Mouse (Mus musculus) midbrain, embryonic 16.5 days (tissue): ENCODE results near the gene Dars2. TPM values are rescaled to one million over a fixed set of nuclear protein-coding genes. Genes with fewer than 3 reads are reported as not detected.

Source experiments
- ATAC-seq: fragments of 200-750 bp; cut with Nextera tagmentation; 2 replicates; pipeline ENCODE4 v1.8.0; 2017; ENCODE audit warnings: moderate TSS enrichment
- H3K27ac ChIP-seq: fragments of 300-500 bp; sonication (generic); 2 replicates; pipeline ENCODE4 v1.5.1; 2014; ENCODE audit warnings: mild to moderate bottlenecking, low read length, mixed read lengths
- H3K27me3 ChIP-seq: fragments of 300-500 bp; sonication (generic); 2 replicates; pipeline ENCODE4 v1.6.1; 2014; ENCODE audit warnings: low read depth, low read length, mixed read lengths; ENCODE audit not compliant: control insufficient read depth, insufficient read depth
- H3K36me3 ChIP-seq: fragments of 300-500 bp; sonication (generic); 2 replicates; pipeline ENCODE4 v1.6.1; 2014; ENCODE audit warnings: mild to moderate bottlenecking, low read length, moderate library complexity, mixed read lengths; ENCODE audit not compliant: control insufficient read depth, insufficient read depth
- H3K4me1 ChIP-seq: fragments of 300-500 bp; sonication (generic); 2 replicates; pipeline ENCODE4 v1.6.1; 2014; ENCODE audit warnings: mild to moderate bottlenecking, low read length, mixed read lengths; ENCODE audit not compliant: control insufficient read depth, insufficient read depth
- H3K4me2 ChIP-seq: fragments of 300-500 bp; sonication (generic); 2 replicates; pipeline ENCODE4 v1.6.1; 2014; ENCODE audit warnings: mild to moderate bottlenecking, low read length, mixed read lengths
- H3K4me3 ChIP-seq: fragments of 300-500 bp; sonication (generic); 2 replicates; pipeline ENCODE4 v1.5.1; 2014; ENCODE audit warnings: low read depth, mild to moderate bottlenecking, low read length, moderate library complexity, mixed read lengths
- H3K9ac ChIP-seq: fragments of 300-500 bp; sonication (generic); 2 replicates; pipeline ENCODE4 v1.6.1; 2014; ENCODE audit warnings: low read depth, low read length, mixed read lengths
- H3K9me3 ChIP-seq: fragments of 300-500 bp; sonication (generic); replicated peaks from 2 replicates; pipeline ENCODE4 v1.6.1; 2014; ENCODE audit warnings: mild to moderate bottlenecking, low read length, mixed read lengths; ENCODE audit not compliant: control insufficient read depth, poor library complexity, severe bottlenecking
- WGBS: fragments of 180-500 bp; shearing (Covaris S2); extraction: QIAGEN DNeasy Blood & Tissue Kit; methylation state at CpG from one replicate; pipeline ENCODE4 v1.1.7; 2014; 5-methylcytosine and 5-hydroxymethylcytosine counted together
- polyA plus RNA-seq: library from polyadenylated mRNA; unstranded; fragments of >200 nt; fragmentation: Nextera tagmentation; extraction: Ambion mirVana; gene quantifications from 2 replicates; pipeline ENCODE4 v1.2.1, GENCODE M21; 2015

Gene Dars2
- polyA plus RNA-seq = 24.2 and 25.5 TPM in 2 replicates

- under 1% methylated on average over 57 of the region's 57 CpGs for WGBS
Measured at GRCm38 (mm10) chr1:161070352-161071271, at the start of gene Dars2, which contains the start of gene Cenpl. Dars2 (minus strand) TSS chr1:161070658. Cenpl (plus strand) TSS chr1:161070713.

GRCm38 (mm10) chr1:161114591-161114990, 44.1 kb upstream of the Dars2 start:
- no peaks in the 10 kb centered on the region for H3K36me3 ChIP-seq
- H3K4me3 ChIP-seq = no peak overlapping the region

More at GRCm38 (mm10) chr1:161070352-161071271, at the start of gene Dars2, which contains the start of gene Cenpl:
- Histone ChIP-seq H3K4me1 (peaks cover 29% of the 10 kb centered on the region), H3K9me3 (no peaks in the 10 kb centered on the region), H3K4me2 (peak within 1 kb of the TSS; percentile 96), H3K4me3 (peak within 1 kb of the TSS; percentile 65), H3K9ac (peak within 1 kb of the TSS; percentile 83), H3K27ac (peak within 1 kb of the TSS; percentile 83), H3K36me3 (no peaks in the 10 kb centered on the region), H3K27me3 (no peaks in the 10 kb centered on the region)
- peak; percentile 98 for ATAC-seq

GRCm38 (mm10) chr1:161109216-161109615, 38.8 kb upstream of the Dars2 start:
- no peak for ATAC-seq
- Histone ChIP-seq H3K27me3 (no peaks in the 10 kb centered on the region), H3K9ac (no peak overlapping the region), H3K36me3 (peaks cover 11% of the 10 kb centered on the region), H3K4me1 (no peaks in the 10 kb centered on the region), H3K4me3 (no peak overlapping the region), H3K4me2 (no peak overlapping the region), H3K27ac (no peak overlapping the region), H3K9me3 (no peaks in the 10 kb centered on the region)
- WGBS = 86% methylated on average over 8 of the region's 8 CpGs

More at GRCm38 (mm10) chr1:161114591-161114990, 44.1 kb upstream of the Dars2 start:
- ATAC-seq = no peak
- no peak overlapping the region for H3K9ac ChIP-seq
- H3K27me3 ChIP-seq = no peaks in the 10 kb centered on the region
- H3K9me3 ChIP-seq = no peaks in the 10 kb centered on the region
- no peaks in the 10 kb centered on the region for H3K4me1 ChIP-seq
- no peak overlapping the region for H3K27ac ChIP-seq
- no peak overlapping the region for H3K4me2 ChIP-seq

GRCm38 (mm10) chr1:161103842-161104241, 33.4 kb upstream of the Dars2 start:
- no peak overlapping the region for H3K4me3 ChIP-seq
- WGBS = 94% methylated on average over 1 of the region's 1 CpGs

GRCm38 (mm10) chr1:161099721-161100405, 29.4 kb upstream of the Dars2 start:
- ATAC-seq = no peak
- H3K9ac ChIP-seq = no peak overlapping the region
- H3K36me3 ChIP-seq = peaks cover 16% of the 10 kb centered on the region
- H3K27me3 ChIP-seq = no peaks in the 10 kb centered on the region
- 97% methylated on average over 4 of the region's 4 CpGs for WGBS
- no peak overlapping the region for H3K4me3 ChIP-seq
- H3K4me1 ChIP-seq = no peaks in the 10 kb centered on the region
- no peak overlapping the region for H3K27ac ChIP-seq
- H3K9me3 ChIP-seq = no peaks in the 10 kb centered on the region
- no peak overlapping the region for H3K4me2 ChIP-seq

More at GRCm38 (mm10) chr1:161103842-161104241, 33.4 kb upstream of the Dars2 start:
- Histone ChIP-seq H3K4me2 (no peak overlapping the region), H3K36me3 (peaks cover 20% of the 10 kb centered on the region), H3K27ac (no peak overlapping the region), H3K4me1 (no peaks in the 10 kb centered on the region), H3K9ac (no peak overlapping the region), H3K27me3 (no peaks in the 10 kb centered on the region), H3K9me3 (no peaks in the 10 kb centered on the region)
- no peak for ATAC-seq

DNA sequence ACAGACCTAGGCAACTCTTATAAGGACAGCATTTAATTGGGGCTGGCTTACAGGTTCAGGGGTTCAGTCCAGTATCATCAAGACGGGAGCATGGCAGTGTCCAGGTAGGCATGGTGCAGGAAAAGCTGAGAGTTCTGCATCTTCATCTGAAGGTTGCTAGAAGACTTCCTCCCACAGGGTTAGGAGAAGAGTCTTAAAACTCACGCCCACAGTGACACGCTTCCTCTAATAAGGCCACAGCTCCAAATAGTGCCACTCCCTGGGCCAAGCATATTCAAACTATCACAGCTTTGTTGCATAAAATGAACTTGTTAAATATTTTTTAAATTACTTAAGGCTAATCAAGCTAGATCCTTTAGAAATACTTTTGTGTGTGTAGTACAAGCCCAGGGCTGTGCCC, 6.8 kb upstream of the Dars2 start:
- no peak overlapping the region for H3K4me3 ChIP-seq
- ATAC-seq = no peak
- H3K27me3 ChIP-seq = no peaks in the 10 kb centered on the region
- no peak overlapping the region for H3K9ac ChIP-seq
- no peak overlapping the region for H3K27ac ChIP-seq
- H3K4me2 ChIP-seq = no peak overlapping the region
- peaks cover 2% of the 10 kb centered on the region; the same call in 1 of the 2 replicates for H3K36me3 ChIP-seq
- peaks cover 11% of the 10 kb centered on the region for H3K4me1 ChIP-seq
- no peaks in the 10 kb centered on the region for H3K9me3 ChIP-seq
- 96% methylated on average over 3 of the region's 3 CpGs for WGBS

- Histone ChIP-seq H3K4me2 (no peak overlapping the region), H3K36me3 (0 out of 2 replicates have a peak, but pooled peaks cover 2% of the 10 kb centered on the region), H3K9ac (no peak overlapping the region), H3K27me3 (no peaks in the 10 kb centered on the region), H3K9me3 (no peaks in the 10 kb centered on the region), H3K4me1 (peaks cover 21% of the 10 kb centered on the region), H3K27ac (no peak overlapping the region), H3K4me3 (no peak overlapping the region)
- no peak for ATAC-seq
- 94% methylated on average over 6 of the region's 6 CpGs for WGBS
Measured at GRCm38 (mm10) chr1:161076238-161076637, 5.8 kb upstream of the Dars2 start.

- no peaks in the 10 kb centered on the region for H3K9me3 ChIP-seq
- H3K36me3 ChIP-seq = no peaks in the 10 kb centered on the region
- peaks cover 29% of the 10 kb centered on the region for H3K4me1 ChIP-seq
- H3K4me2 ChIP-seq = peak overlapping the region; percentile 79
- under 1% methylated on average over 12 of the region's 12 CpGs for WGBS
- peak overlapping the region; percentile 71 for H3K9ac ChIP-seq
- no peaks in the 10 kb centered on the region for H3K27me3 ChIP-seq
- ATAC-seq = peak; percentile 1; the same call in 1 of the 2 replicates
- no peak overlapping the region for H3K27ac ChIP-seq
- H3K4me3 ChIP-seq = peak overlapping the region; percentile 65
Measured at GRCm38 (mm10) chr1:161071272-161071620, 788 bp upstream of the Dars2 start.
